Mouse (Mus musculus): ENCODE results near the gene Myo6. TPM values are rescaled to one million over a fixed set of nuclear protein-coding genes. Genes with fewer than 3 reads are reported as not detected.

Myo6 gene
- total and polyA plus RNA-seq, 3 experiments: 1.2 to 1.6 TPM; not detected in 1

DNA sequence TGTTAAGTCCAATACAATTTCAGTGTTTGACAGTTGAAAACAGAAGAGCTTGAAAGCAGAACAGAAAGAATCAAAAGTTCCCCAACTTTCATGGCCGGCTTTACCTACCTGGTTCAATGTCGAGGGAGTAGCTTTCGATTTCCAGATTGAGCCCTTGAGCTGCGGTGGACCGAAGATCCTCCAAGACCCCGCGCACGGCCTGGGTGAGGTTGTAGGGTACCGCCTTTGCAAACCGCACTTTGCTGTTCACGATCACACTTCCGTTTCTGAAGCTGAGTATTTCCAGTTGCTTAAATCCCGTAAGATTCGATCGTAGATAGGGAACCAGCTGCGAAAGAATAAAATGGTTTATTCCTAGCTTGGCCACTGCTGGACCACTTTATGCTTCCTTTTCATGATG, 176.9 kb downstream of the Myo6 start:
- H3K27me3 ChIP-seq (ENCODE audit: control insufficient read depth in 1 of 2, insufficient read depth in 2 of 2, low read length in 2 of 2): no peaks in the 10 kb centered on the region
- H3K9ac ChIP-seq (ENCODE audit: control insufficient read depth, low read depth, low read length, poor library complexity, severe bottlenecking): no peak overlapping the region
- no peaks in the 10 kb centered on the region for H3K36me3 ChIP-seq (ENCODE audit: control insufficient read depth in 1 of 2, insufficient read depth in 2 of 2, low read length in 2 of 2)
- DNase-seq (ENCODE audit: low read depth, low spot score): no peak
- no peak overlapping the region for H3K4me3 ChIP-seq (ENCODE audit: control insufficient read depth in 1 of 2, insufficient read depth in 1 of 2, low read depth in 2 of 2, low read length in 2 of 2)
- H3K79me2 ChIP-seq (ENCODE audit: control insufficient read depth, insufficient read depth, low read length, poor library complexity): no peaks in the 10 kb centered on the region
- no peaks in the 10 kb centered on the region; a peak in 1 of 4 replicates for H3K4me1 ChIP-seq (ENCODE audit: control insufficient read depth in 1 of 2, insufficient read depth in 2 of 2, low read length in 2 of 2)
- no peak for TF ChIP-seq NRF1 (IDR thresholded peaks at IDR 0.05; ENCODE audit: insufficient read depth, low read depth, low read length, poor library complexity, severe bottlenecking)
- no peak for TF ChIP-seq TCF12 (IDR thresholded peaks at IDR 0.05; ENCODE audit: low read depth, low read length)
- TF ChIP-seq MAX (IDR thresholded peaks at IDR 0.05; ENCODE audit: low read length): no peak
- TF ChIP-seq E2F4 (IDR thresholded peaks at IDR 0.05; ENCODE audit: borderline replicate concordance, low read depth, low read length): no peak
- no peak for TF ChIP-seq ZNF384 (IDR thresholded peaks at IDR 0.05; ENCODE audit: low read depth, low read length)
- no peak for TF ChIP-seq NELFE (IDR thresholded peaks at IDR 0.05; ENCODE audit: low read depth, low read length)
- TF ChIP-seq KAT2A (conservative IDR thresholded peaks at IDR 0.05; ENCODE audit: low read depth, low read length): no peak
- TF ChIP-seq ELF1 (IDR thresholded peaks at IDR 0.05; ENCODE audit: low read depth, low read length): no peak
- TF ChIP-seq ZKSCAN1 (IDR thresholded peaks at IDR 0.05; ENCODE audit: low read depth, low read length): no peak
- TF ChIP-seq USF1 (IDR thresholded peaks at IDR 0.05; ENCODE audit: low read depth, low read length): no peak
- TF ChIP-seq CHD2 (IDR thresholded peaks at IDR 0.05; ENCODE audit: low read length): no peak
- no peak for TF ChIP-seq HCFC1 (IDR thresholded peaks at IDR 0.05; ENCODE audit: low read depth, low read length)
- TF ChIP-seq TBP (IDR thresholded peaks at IDR 0.05; ENCODE audit: low read depth, low read length): no peak
- no peak for TF ChIP-seq POLR2AphosphoS2 (IDR thresholded peaks at IDR 0.05; ENCODE audit: low read length)
- no peak for TF ChIP-seq MAZ (IDR thresholded peaks at IDR 0.05; ENCODE audit: low read depth, low read length)
- H3K9me3 ChIP-seq (replicated peaks; ENCODE audit: insufficient read depth, low read length): no peaks in the 10 kb centered on the region
- no peak overlapping the region for H3K27ac ChIP-seq (ENCODE audit: control insufficient read depth, low read depth, low read length)

DNA sequence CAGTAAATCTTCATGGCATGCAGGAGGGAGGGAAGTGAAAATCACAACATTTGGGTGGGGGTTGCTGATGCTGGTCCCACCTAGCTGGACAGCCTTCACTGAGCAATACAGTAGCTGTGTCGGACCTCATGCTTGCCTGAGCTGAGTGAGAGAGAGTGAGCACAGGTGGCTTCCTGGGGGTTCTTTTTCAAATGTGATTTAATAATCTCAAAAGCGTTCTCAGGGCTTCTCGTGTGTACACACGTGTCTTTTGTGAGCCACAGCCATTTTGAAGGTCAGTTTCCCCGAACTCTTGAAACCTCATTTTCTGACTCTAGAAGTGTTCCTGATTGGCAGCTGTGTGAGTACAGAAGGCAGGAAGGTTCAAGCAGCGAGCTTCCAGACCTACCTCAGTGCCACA, 177.7 kb downstream of the Myo6 start:
- Histone ChIP-seq H3K4me3 (ENCODE audit: control insufficient read depth in 1 of 2, insufficient read depth in 1 of 2, low read depth in 2 of 2, low read length in 2 of 2) (no peak overlapping the region), H3K79me2 (ENCODE audit: control insufficient read depth, insufficient read depth, low read length, poor library complexity) (no peaks in the 10 kb centered on the region), H3K9ac (ENCODE audit: control insufficient read depth, low read depth, low read length, poor library complexity, severe bottlenecking) (no peak overlapping the region), H3K4me1 (ENCODE audit: control insufficient read depth in 1 of 2, insufficient read depth in 2 of 2, low read length in 2 of 2) (no peaks in the 10 kb centered on the region; a peak in 1 of 4 replicates), H3K9me3 (replicated peaks; ENCODE audit: insufficient read depth, low read length) (no peaks in the 10 kb centered on the region), H3K27me3 (ENCODE audit: control insufficient read depth in 1 of 2, insufficient read depth in 2 of 2, low read length in 2 of 2) (no peaks in the 10 kb centered on the region), H3K27ac (ENCODE audit: control insufficient read depth, low read depth, low read length) (no peak overlapping the region), H3K36me3 (ENCODE audit: control insufficient read depth in 1 of 2, insufficient read depth in 2 of 2, low read length in 2 of 2) (no peaks in the 10 kb centered on the region)
- no peak for DNase-seq (ENCODE audit: low read depth, low spot score)
- TF ChIP-seq SIN3A (IDR thresholded peaks at IDR 0.05; ENCODE audit: low read length): no peak
- TF ChIP-seq ZMIZ1 (IDR thresholded peaks at IDR 0.05; ENCODE audit: low read depth, low read length): no peak
- TF ChIP-seq CHD2 (IDR thresholded peaks at IDR 0.05; ENCODE audit: low read length): no peak
- TF ChIP-seq MAFK (IDR thresholded peaks at IDR 0.05; ENCODE audit: borderline replicate concordance, low read depth, low read length): no peak
- no peak for TF ChIP-seq KAT2A (conservative IDR thresholded peaks at IDR 0.05; ENCODE audit: low read depth, low read length)
- no peak for TF ChIP-seq UBTF (IDR thresholded peaks at IDR 0.05; ENCODE audit: borderline replicate concordance, insufficient read depth, low read depth, low read length)
- TF ChIP-seq NELFE (IDR thresholded peaks at IDR 0.05; ENCODE audit: low read depth, low read length): no peak
- no peak for TF ChIP-seq NRF1 (IDR thresholded peaks at IDR 0.05; ENCODE audit: insufficient read depth, low read depth, low read length, poor library complexity, severe bottlenecking)
- no peak for TF ChIP-seq MYC (IDR thresholded peaks at IDR 0.05; ENCODE audit: low read depth, low read length)
- TF ChIP-seq MXI1 (IDR thresholded peaks at IDR 0.05; ENCODE audit: low read depth, low read length): no peak
- no peak for TF ChIP-seq POLR2AphosphoS5 (IDR thresholded peaks at IDR 0.05; ENCODE audit: borderline replicate concordance, low read depth, low read length)
- TF ChIP-seq RAD21 (IDR thresholded peaks at IDR 0.05; ENCODE audit: low read depth, low read length): no peak
- no peak for TF ChIP-seq POLR2AphosphoS2 (IDR thresholded peaks at IDR 0.05; ENCODE audit: low read length)
- no peak for TF ChIP-seq E2F4 (IDR thresholded peaks at IDR 0.05; ENCODE audit: borderline replicate concordance, low read depth, low read length)

All from MEL (cell line).